Mouse (Mus musculus) hindbrain, embryonic 12.5 days (tissue): ENCODE measurements around the gene Rab8a. TPM values are rescaled to one million over a fixed set of nuclear protein-coding genes. Genes with fewer than 3 reads are reported as not detected.
A peak's percentile ranks its signal among the peaks of the same experiment; 100 is the strongest.

Experiments used
- ATAC-seq: fragments of 200-750 bp; cut with Nextera tagmentation; 2 replicates; pipeline ENCODE4 v1.8.0; 2017; ENCODE audit warnings: moderate TSS enrichment; ENCODE audit not compliant: low FRiP score
- H3K27ac ChIP-seq: fragments of 300-500 bp; sonication (generic); 2 replicates; pipeline ENCODE4 v1.5.1; 2016; ENCODE audit warnings: mild to moderate bottlenecking
- H3K27me3 ChIP-seq: fragments of 300-500 bp; sonication (generic); 2 replicates; pipeline ENCODE4 v1.6.1; 2016; ENCODE audit warnings: mild to moderate bottlenecking
- H3K36me3 ChIP-seq: fragments of 300-500 bp; sonication (generic); 2 replicates; pipeline ENCODE4 v1.6.1; 2016; ENCODE audit warnings: mild to moderate bottlenecking
- H3K4me1 ChIP-seq: fragments of 300-500 bp; sonication (generic); 2 replicates; pipeline ENCODE4 v1.6.1; 2016
- H3K4me2 ChIP-seq: fragments of 300-500 bp; sonication (generic); replicated peaks from 2 replicates; pipeline ENCODE4 v1.6.1; 2016; ENCODE audit warnings: mild to moderate bottlenecking
- H3K4me3 ChIP-seq: fragments of 300-500 bp; sonication (generic); 2 replicates; pipeline ENCODE4 v1.5.1; 2016; ENCODE audit warnings: mild to moderate bottlenecking
- H3K9ac ChIP-seq: fragments of 300-500 bp; sonication (generic); 2 replicates; pipeline ENCODE4 v1.6.1; 2016; ENCODE audit warnings: mild to moderate bottlenecking, moderate library complexity
- H3K9me3 ChIP-seq: fragments of 300-500 bp; sonication (generic); replicated peaks from 2 replicates; pipeline ENCODE4 v1.6.1; 2016; ENCODE audit warnings: mild to moderate bottlenecking
- WGBS: fragments of 180-500 bp; shearing (Covaris S2); methylation state at CpG from one replicate; pipeline ENCODE4 v1.1.7; 2016; 5-methylcytosine and 5-hydroxymethylcytosine counted together
- polyA plus RNA-seq: library from polyadenylated mRNA; unstranded; fragments of >200 nt; fragmentation: Nextera tagmentation; extraction: Ambion mirVana; gene quantifications from 2 replicates; pipeline ENCODE4 v1.2.1, GENCODE M21; 2016

Gene Rab8a
- polyA plus RNA-seq, 1 experiment from 2014 or later = 115 TPM

GRCm38 (mm10) chr8:72134756-72135445, 26.1 kb upstream of the Rab8a start, which contains the start of gene Tpm4:
Gene Tpm4, plus strand, starts transcription at chr8:72134975.
- Histone ChIP-seq H3K4me3 (peak within 1 kb of the TSS; percentile 80), H3K9ac (peak within 1 kb of the TSS; percentile 92), H3K27ac (peak within 1 kb of the TSS; percentile 93), H3K9me3 (no peaks in the 10 kb centered on the region), H3K36me3 (peaks cover 17% of the 10 kb centered on the region), H3K27me3 (no peaks in the 10 kb centered on the region), H3K4me2 (peak within 1 kb of the TSS; percentile 69), H3K4me1 (peaks cover 12% of the 10 kb centered on the region)
- WGBS = under 1% methylated on average over 48 of the region's 49 CpGs
- peak; percentile 89 for ATAC-seq

- peak overlapping the region; percentile 80 for H3K4me3 ChIP-seq
- H3K9me3 ChIP-seq = no peaks in the 10 kb centered on the region
- H3K27me3 ChIP-seq = no peaks in the 10 kb centered on the region
- H3K36me3 ChIP-seq = peaks cover 25% of the 10 kb centered on the region
- peak; percentile 85 for ATAC-seq
- H3K9ac ChIP-seq = peak overlapping the region; percentile 92
- H3K4me2 ChIP-seq = peak overlapping the region; percentile 69
- WGBS = under 1% methylated on average over 52 of the region's 62 CpGs
- peak overlapping the region; percentile 93 for H3K27ac ChIP-seq
- H3K4me1 ChIP-seq = peaks cover 12% of the 10 kb centered on the region
These were observed 25.3 kb upstream of the Rab8a start for GRCm38 (mm10) chr8:72135446-72136301.

GRCm38 (mm10) chr8:72136302-72136978, 24.6 kb upstream of the Rab8a start:
- H3K27ac ChIP-seq = peak overlapping the region; percentile 93
- H3K4me2 ChIP-seq = peak overlapping the region; percentile 69
- H3K4me3 ChIP-seq = peak overlapping the region; percentile 80
- H3K9ac ChIP-seq = peak overlapping the region; percentile 92
- peaks cover 12% of the 10 kb centered on the region for H3K4me1 ChIP-seq
- peaks cover 32% of the 10 kb centered on the region for H3K36me3 ChIP-seq
- no peaks in the 10 kb centered on the region for H3K9me3 ChIP-seq
- no peak for ATAC-seq
- H3K27me3 ChIP-seq = no peaks in the 10 kb centered on the region
- 2% methylated on average over 18 of the region's 18 CpGs for WGBS

GRCm38 (mm10) chr8:72137431-72137830, 23.6 kb upstream of the Rab8a start:
- Histone ChIP-seq H3K36me3 (peaks cover 42% of the 10 kb centered on the region), H3K4me2 (peak overlapping the region; percentile 69; the same call in 1 of the 2 replicates), H3K4me1 (peaks cover 12% of the 10 kb centered on the region), H3K27me3 (no peaks in the 10 kb centered on the region), H3K9ac (no peak overlapping the region), H3K9me3 (no peaks in the 10 kb centered on the region), H3K27ac (no peak overlapping the region), H3K4me3 (no peak overlapping the region)
- WGBS = 92% methylated on average over 2 of the region's 2 CpGs
- ATAC-seq = no peak

- H3K27ac ChIP-seq = no peak overlapping the region
- H3K4me2 ChIP-seq = no peak overlapping the region
- no peak overlapping the region for H3K4me3 ChIP-seq
- WGBS = 96% methylated on average over 5 of the region's 5 CpGs
- peaks cover 12% of the 10 kb centered on the region for H3K4me1 ChIP-seq
- no peaks in the 10 kb centered on the region for H3K9me3 ChIP-seq
- no peak overlapping the region for H3K9ac ChIP-seq
- peaks cover 53% of the 10 kb centered on the region for H3K36me3 ChIP-seq
- H3K27me3 ChIP-seq = no peaks in the 10 kb centered on the region
- no peak for ATAC-seq
These were observed 22.5 kb upstream of the Rab8a start for GRCm38 (mm10) chr8:72138456-72138855.

- 94% methylated on average over 13 of the region's 13 CpGs for WGBS
- H3K9ac ChIP-seq = no peak overlapping the region
- H3K27me3 ChIP-seq = no peaks in the 10 kb centered on the region
- ATAC-seq = no peak
- no peak overlapping the region for H3K27ac ChIP-seq
- no peak overlapping the region for H3K4me2 ChIP-seq
- H3K36me3 ChIP-seq = peaks cover 92% of the 10 kb centered on the region
- H3K4me3 ChIP-seq = no peak overlapping the region
- H3K4me1 ChIP-seq = no peaks in the 10 kb centered on the region
- no peaks in the 10 kb centered on the region for H3K9me3 ChIP-seq
These were observed 17.7 kb upstream of the Rab8a start for GRCm38 (mm10) chr8:72143256-72143824.

GRCm38 (mm10) chr8:72144345-72144975, 16.5 kb upstream of the Rab8a start:
- Histone ChIP-seq H3K27me3 (no peaks in the 10 kb centered on the region), H3K9me3 (no peaks in the 10 kb centered on the region), H3K4me1 (no peaks in the 10 kb centered on the region), H3K4me3 (no peak overlapping the region), H3K4me2 (no peak overlapping the region), H3K27ac (no peak overlapping the region), H3K9ac (no peak overlapping the region), H3K36me3 (peaks cover 89% of the 10 kb centered on the region)
- ATAC-seq = no peak
- WGBS = 96% methylated on average over 5 of the region's 5 CpGs

- Histone ChIP-seq H3K4me1 (no peaks in the 10 kb centered on the region), H3K4me3 (no peak overlapping the region), H3K9me3 (no peaks in the 10 kb centered on the region), H3K27ac (no peak overlapping the region), H3K4me2 (no peak overlapping the region), H3K9ac (no peak overlapping the region), H3K27me3 (no peaks in the 10 kb centered on the region), H3K36me3 (peaks cover 89% of the 10 kb centered on the region)
- no peak for ATAC-seq
- WGBS = 96% methylated on average over 3 of the region's 3 CpGs
These were observed 15.5 kb upstream of the Rab8a start for GRCm38 (mm10) chr8:72145511-72145910.

- H3K4me1 ChIP-seq = no peaks in the 10 kb centered on the region
- 96% methylated on average over 1 of the region's 1 CpGs for WGBS
- no peaks in the 10 kb centered on the region for H3K9me3 ChIP-seq
- no peak for ATAC-seq
- H3K27ac ChIP-seq = no peak overlapping the region
- no peak overlapping the region for H3K4me3 ChIP-seq
- no peak overlapping the region for H3K4me2 ChIP-seq
- H3K27me3 ChIP-seq = no peaks in the 10 kb centered on the region
- peaks cover 88% of the 10 kb centered on the region for H3K36me3 ChIP-seq
- no peak overlapping the region for H3K9ac ChIP-seq
These were observed 14.9 kb upstream of the Rab8a start for GRCm38 (mm10) chr8:72146056-72146455.

GRCm38 (mm10) chr8:72146556-72146955, 14.4 kb upstream of the Rab8a start:
- Histone ChIP-seq H3K9me3 (no peaks in the 10 kb centered on the region), H3K36me3 (peaks cover 88% of the 10 kb centered on the region), H3K27ac (no peak overlapping the region), H3K4me2 (no peak overlapping the region), H3K27me3 (no peaks in the 10 kb centered on the region), H3K4me1 (no peaks in the 10 kb centered on the region), H3K4me3 (no peak overlapping the region), H3K9ac (no peak overlapping the region)
- 93% methylated on average over 3 of the region's 3 CpGs for WGBS
- ATAC-seq = no peak

- no peaks in the 10 kb centered on the region for H3K9me3 ChIP-seq
- no peak for ATAC-seq
- no peak overlapping the region for H3K4me3 ChIP-seq
- H3K36me3 ChIP-seq = peaks cover 88% of the 10 kb centered on the region
- no peak overlapping the region for H3K4me2 ChIP-seq
- H3K4me1 ChIP-seq = no peaks in the 10 kb centered on the region
- 95% methylated on average over 2 of the region's 2 CpGs for WGBS
- no peaks in the 10 kb centered on the region for H3K27me3 ChIP-seq
- H3K9ac ChIP-seq = no peak overlapping the region
- H3K27ac ChIP-seq = no peak overlapping the region
These were observed 13.7 kb upstream of the Rab8a start for GRCm38 (mm10) chr8:72147266-72147665.
